Mouse (Mus musculus) thymus, postnatal 25 days (tissue): ENCODE measurements around the gene Rchy1.

Experiments used
- DNase-seq: peaks from one replicate; pipeline ENCODE4 v3.0.0; 2022

Gene Rchy1

GRCm38 (mm10) chr5:91962639-91963440, at the start of gene Rchy1:
Gene Rchy1, minus strand, starts transcription at chr5:91963068.
- DNase-seq = peak; percentile 93

DNA sequence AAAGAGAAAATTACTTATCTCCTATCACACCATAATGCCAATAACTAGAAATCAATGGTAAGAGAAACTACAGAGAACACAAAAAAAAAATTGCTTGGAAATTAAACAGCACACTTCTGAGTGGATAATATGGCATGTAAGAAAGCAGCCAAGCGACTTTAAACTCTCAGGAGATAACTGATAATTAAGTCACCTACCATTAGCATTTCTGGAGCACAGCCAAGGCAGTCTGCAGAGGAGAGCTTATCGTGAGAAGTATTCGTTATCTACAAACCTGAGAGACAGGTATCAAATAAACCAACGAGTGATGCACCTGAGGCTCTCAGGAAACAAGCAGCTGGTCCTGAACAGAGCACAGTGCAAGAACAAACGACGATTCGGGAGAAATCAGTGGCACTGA, 48.9 kb upstream of the Rchy1 start:
- DNase-seq = no peak

DNA sequence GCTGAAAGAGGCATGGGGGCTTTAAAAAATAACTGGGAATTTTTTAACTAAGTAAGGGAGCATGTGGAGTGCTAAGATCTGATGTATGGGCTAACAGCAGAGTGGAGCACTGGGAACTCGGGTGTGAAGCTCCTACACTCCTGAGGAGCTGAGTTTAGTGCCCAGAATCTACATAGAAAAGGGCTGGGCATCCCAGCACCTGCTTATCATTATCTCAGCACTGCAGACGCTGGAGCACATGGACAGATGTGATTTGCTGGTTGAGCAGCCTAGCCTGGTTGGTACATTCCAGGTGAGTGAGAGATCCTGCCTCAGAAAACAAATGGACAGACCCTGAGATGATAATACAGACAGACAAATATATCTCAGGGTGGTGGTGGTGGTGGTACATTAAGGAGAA, 47.0 kb upstream of the Rchy1 start:
- DNase-seq = no peak

- DNase-seq = peak; percentile 19
Measured at GRCm38 (mm10) chr5:92003011-92003410, 40.1 kb upstream of the Rchy1 start.

GRCm38 (mm10) chr5:92000770-92001169, 37.9 kb upstream of the Rchy1 start:
- DNase-seq = peak; percentile 46

DNA sequence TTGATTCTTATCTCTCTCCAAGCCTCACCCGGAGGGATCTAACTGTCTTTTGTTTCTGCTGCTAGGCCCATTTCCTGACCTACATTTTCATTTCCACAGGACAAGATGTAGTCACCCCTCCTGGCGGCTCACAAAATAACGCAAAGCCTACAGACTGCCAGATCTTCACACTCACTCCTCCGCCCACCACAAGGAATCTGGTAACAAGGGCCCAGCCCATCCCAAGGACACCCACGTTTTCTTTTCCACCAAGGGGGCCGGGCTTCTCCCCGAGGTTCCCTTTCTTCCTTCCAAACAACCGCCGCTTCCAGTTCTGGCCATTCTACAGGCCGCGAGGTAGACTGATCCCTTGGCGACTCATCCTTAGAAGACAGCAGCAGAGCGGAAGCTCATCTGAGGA, 31.7 kb upstream of the Rchy1 start:
- no peak for DNase-seq

DNA sequence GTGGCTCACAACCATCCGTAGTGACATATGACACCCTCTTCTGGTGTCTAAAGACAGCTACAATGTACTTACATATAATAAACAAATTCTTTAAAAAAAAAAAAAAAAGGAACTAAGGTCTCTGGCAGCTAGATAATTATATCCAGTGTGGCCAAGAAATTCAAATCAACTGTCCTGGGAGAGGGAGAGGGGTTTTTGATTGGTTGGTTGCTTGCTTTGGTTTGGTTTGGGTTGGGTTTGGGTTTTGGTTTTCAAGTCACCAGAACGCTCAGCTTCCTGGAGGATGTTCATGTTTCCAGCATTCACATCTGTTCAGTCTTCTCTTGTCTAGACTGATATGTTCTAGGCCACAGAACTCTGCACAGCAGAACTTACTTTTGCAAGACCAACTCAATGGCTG, 30.2 kb upstream of the Rchy1 start:
- no peak for DNase-seq

- no peak for DNase-seq
Measured at GRCm38 (mm10) chr5:91991191-91991937, 28.5 kb upstream of the Rchy1 start.

GRCm38 (mm10) chr5:91989261-91989660, 26.4 kb upstream of the Rchy1 start:
- no peak for DNase-seq

DNA sequence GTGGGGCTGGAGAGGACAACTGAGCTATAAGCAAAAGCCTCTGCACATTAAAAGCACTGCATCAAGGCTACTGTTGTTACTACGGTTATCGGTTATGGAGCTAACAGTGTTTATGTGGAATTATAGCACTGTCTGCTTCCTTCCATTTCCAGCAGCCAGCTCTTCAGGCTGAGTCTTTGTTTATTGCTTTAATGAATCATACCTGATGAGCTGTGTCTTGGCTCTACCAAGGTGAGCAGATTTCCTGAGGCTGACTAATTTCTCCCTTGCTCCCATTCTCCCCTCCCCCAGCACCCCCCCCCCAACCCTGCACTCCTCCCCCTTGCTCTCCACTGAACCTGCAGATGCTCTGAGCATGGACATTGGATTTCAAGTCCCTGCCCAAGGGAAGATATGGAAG, 24.9 kb upstream of the Rchy1 start:
- DNase-seq = no peak

DNA sequence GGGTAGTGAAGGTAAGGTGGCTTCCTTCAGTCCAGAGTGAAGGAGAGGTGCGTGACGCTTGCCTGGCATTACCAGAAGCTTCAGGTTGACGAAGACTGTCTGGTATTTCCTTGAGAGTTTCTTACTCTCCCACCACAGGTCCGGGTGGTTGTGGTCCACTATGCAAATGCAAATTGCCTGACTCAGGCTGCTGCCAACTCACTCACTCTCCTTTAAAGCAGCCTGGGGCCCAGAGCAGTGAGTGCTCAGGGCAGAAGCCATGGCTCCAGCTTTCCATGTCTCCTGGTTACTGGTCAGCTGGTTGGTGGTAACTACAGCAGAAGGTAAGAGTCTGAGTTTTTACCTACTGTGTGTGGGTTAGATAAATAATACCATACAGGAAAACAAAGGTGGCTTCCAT, 24.4 kb upstream of the Rchy1 start, which contains the start of gene Odaph:
TSS of gene Odaph (plus strand) at position 240 of the 400 bp plus-strand sequence.
- no peak for DNase-seq

DNA sequence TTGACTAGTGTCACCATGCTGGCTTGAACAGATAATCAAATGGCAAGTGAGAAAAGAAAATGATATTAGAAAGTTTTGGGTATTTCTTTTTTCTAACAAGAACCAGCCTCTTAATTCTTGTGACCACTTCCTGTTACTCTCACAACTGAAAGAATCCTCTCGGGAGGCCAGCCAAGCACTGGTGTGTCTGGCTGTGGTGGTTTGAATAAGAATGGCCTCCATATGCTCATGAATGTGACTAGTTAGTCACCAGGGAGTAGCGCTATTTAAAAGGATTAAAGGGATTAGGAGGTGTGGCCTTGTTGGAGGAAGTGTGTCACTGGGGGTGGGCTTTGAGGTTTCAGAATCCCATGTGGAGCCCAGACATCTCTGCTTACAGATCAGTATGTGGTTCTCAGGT, 22.9 kb upstream of the Rchy1 start:
- no peak for DNase-seq

- no peak for DNase-seq
Measured at GRCm38 (mm10) chr5:91983490-91983889, 20.6 kb upstream of the Rchy1 start.

DNA sequence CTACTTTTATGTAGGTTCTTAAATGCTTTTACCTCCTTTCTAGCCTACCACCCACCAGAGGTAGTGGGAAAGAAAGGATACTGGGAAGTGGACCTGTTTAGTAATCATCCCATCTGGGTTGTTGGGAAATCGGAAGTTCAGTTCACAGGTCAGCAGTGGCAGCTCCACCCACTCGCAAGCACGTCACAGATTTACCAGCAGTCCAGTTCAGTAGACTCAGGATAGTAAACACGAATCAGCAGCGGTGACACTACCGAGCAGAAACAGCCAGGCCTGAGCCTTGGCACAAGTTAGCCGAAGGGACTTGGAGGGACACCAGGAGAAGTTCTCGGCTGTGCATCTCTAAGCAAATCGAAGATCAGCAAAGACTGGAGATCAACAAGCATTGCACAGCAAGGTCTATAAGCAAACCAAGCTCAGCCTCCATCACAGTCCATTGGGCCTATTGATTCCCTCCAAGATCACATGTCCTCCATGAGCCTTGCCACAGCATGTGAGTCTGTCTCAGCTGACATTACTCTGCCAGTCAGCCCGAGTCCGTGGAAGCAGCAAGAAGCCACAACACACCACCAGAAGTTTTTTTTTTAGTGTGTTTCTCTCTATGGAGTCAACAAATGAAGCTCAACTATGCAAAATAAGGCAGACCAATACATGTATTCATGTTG, 18.4 kb upstream of the Rchy1 start:
- DNase-seq = no peak

DNA sequence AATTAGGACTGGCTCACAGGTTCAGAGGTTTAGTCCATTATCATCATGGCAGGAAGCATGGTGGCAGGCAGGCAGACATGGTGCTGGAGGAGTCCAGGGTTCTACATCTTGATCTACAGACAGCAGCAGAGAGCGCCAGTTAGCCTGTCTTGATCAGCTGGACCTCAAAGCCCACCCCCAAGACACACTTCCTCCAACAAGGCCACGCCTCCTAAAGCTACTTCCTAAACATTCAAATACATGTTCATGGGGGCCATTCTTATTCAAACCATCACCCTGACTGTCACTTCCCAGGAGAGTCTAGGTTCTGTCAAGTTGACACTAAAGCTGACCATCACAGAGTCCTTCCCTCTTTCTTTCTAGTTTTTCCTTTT, 14.5 kb upstream of the Rchy1 start:
- DNase-seq = no peak

DNA sequence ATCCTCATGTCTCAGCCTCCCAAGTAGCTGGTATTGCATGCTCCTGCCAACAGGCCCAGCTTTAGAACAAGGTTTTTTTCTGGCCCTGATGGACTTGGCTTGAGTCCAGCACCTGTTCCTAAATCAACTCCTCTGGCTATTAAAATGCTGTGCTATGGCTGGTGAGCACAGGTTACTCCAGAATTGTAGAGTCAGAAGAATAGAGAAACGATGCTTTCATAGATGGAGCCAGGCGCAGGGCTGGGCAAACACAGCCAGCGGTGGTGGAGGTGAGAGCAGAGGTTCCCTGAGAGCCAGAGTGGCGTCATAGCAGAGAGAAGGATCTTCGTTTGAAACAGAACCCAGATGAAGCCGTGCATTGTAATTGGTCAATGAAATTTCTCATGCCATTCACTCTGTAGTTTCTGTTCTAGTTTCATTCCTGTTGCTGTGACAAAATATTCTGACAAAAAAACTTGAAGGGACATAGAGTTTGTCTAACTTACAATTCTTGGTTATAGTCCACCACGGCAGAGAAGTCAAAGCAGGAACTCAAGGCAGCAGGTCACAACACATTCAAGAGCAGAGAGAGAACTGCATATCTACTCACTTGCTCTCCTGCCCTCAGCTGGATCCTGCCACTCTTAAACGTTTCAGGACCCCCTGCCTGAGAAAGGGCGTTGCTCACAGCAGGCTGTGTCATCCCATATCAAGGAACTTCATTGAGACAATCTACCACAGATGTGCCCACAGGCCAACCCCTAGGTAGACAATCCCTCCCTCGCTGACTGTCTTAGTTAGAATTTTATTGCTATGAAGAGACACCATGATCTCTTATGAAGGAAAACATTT, 13.9 kb upstream of the Rchy1 start:
- DNase-seq = no peak

DNA sequence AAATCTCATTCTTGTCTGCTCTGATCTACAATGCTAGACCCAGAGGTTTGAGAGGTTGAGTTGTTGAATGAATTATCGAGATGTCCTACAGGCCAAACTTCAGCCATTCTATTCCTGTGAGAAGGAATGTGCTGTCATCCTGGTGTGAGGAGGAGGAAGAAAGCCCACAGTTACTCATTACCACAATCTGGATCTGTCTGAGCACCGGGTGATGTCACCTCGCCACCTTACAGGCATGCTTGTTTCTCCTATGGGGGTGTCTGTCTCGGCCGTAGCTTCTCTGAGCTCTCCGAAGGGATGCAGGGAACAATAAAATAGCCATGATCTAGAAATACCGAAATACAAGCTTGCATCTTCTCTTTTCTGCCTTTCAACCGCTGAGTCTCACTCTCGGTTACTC, 12.9 kb upstream of the Rchy1 start:
- DNase-seq = no peak

- no peak for DNase-seq
Measured at GRCm38 (mm10) chr5:91974002-91974401, 11.1 kb upstream of the Rchy1 start.

GRCm38 (mm10) chr5:91972046-91972445, 9.2 kb upstream of the Rchy1 start:
- DNase-seq = no peak

- no peak for DNase-seq
Measured at GRCm38 (mm10) chr5:91962259-91962638, 619 bp downstream of the Rchy1 start.

DNA sequence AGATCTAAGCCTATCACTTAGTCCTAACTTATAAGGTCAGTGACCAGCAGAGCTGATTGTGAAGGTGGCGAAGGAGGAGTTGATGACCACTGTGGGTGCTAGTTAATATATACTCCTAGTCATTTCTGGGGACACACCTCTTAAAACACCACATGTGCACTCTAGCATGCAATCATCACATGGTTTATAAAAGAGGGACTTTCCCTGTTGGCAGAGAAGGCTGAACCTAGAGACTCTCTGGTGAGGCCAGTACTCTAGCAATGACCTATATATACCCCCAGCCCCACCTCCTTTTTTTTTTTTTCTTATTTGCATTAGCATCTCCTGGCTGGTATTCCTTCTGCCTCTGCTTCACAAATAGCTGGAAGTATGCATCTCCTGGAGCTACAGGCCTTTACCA, 1.5 kb downstream of the Rchy1 start:
- no peak for DNase-seq

DNA sequence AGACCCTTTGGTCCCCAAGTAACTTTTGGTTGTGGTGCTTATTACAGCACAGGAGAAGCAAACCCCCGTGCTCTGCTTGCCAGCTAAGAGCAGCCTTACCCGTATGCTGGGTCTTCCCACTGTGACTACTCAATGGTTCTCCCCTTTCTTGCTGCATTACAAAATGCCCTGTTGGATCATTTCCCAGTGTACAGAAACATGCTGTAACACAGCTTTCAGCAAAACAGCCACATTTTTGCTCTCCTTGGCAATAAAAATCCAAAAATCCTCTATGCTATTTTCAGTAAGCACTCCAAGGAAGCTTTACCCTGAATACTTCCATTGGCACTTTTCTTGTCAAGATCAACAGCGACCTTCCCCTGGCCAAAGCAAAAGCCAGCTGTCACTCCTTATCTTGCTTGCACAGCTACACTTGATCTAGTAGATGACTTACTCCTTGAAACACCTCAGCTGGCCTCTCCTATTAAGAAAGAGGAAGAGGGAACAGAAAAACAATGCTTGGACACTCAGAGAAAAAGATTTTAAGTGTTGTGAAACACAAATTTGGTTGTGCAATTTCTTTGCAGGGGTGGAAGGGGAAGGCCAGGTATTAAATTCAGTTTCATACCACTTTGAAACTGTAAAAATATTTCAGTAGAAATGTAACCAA, 2.1 kb downstream of the Rchy1 start:
- DNase-seq = no peak
